Mouse (Mus musculus) left cerebral cortex, postnatal 25 days (tissue): ENCODE measurements around the gene Evpl. TPM values are rescaled to one million over a fixed set of nuclear protein-coding genes. Genes with fewer than 3 reads are reported as not detected.

Experiments used
- DNase-seq, 2 experiments: peaks; one replicate each; pipeline ENCODE4 v3.0.0; 2022; ENCODE audit warnings: low spot score in 2 of 2, mixed read lengths in 1 of 2
- intact Hi-C: fragments of 180-260 bp; cut with DNase I; formaldehyde crosslinking; loops from one replicate; pipeline ENCODE4 v1.15.1; 2025
- total RNA-seq, 2 experiments: library from RNA; stranded (reverse); gene quantifications; 2 replicates each; pipeline ENCODE4 v1.2.3; 2021

The Evpl gene
- total RNA-seq, 2 experiments from 2014 or later = 0.92 to 1.1 TPM

- intact Hi-C loops = no loop called here
- DNase-seq = no peak
These were observed 19.6 kb downstream of the Evpl start for GRCm38 (mm10) chr11:116218263-116218662.

- no peak for DNase-seq
- intact Hi-C loops = no loop called here
These were observed 21.3 kb downstream of the Evpl start for GRCm38 (mm10) chr11:116216549-116216948.

- DNase-seq = no peak
- intact Hi-C loops = no loop called here
These were observed 21.9 kb downstream of the Evpl start for GRCm38 (mm10) chr11:116215991-116216390.

- intact Hi-C loops = no loop called here
- DNase-seq = no peak
These were observed 22.7 kb downstream of the Evpl start for GRCm38 (mm10) chr11:116215181-116215580.

GRCm38 (mm10) chr11:116213877-116214510, 23.9 kb downstream of the Evpl start:
- no peak for DNase-seq
- intact Hi-C loops = no loop called here

- no peak for DNase-seq
- intact Hi-C loops = no loop called here
These were observed 25.0 kb downstream of the Evpl start for GRCm38 (mm10) chr11:116212847-116213246.

GRCm38 (mm10) chr11:116210696-116211095, 27.2 kb downstream of the Evpl start:
- intact Hi-C loops = no loop called here
- no peak for DNase-seq

GRCm38 (mm10) chr11:116209257-116209656, 28.6 kb downstream of the Evpl start:
- no peak for DNase-seq
- intact Hi-C loops = no loop called here

GRCm38 (mm10) chr11:116208660-116209059, 29.2 kb downstream of the Evpl start:
- intact Hi-C loops = no loop called here
- no peak for DNase-seq

- no peak for DNase-seq
- intact Hi-C loops = no loop called here
These were observed 31.2 kb downstream of the Evpl start for GRCm38 (mm10) chr11:116206678-116207077.

GRCm38 (mm10) chr11:116203150-116203549, 34.7 kb downstream of the Evpl start:
- intact Hi-C loops = no loop called here
- DNase-seq = no peak

- intact Hi-C loops = no loop called here
These were observed 36.7 kb downstream of the Evpl start for GRCm38 (mm10) chr11:116201151-116201550.

GRCm38 (mm10) chr11:116198639-116199531, 39.0 kb downstream of the Evpl start, which contains the start of the genes Ten1 and Acox1:
Ten1 (plus strand) TSS chr11:116198855.
Acox1 (minus strand) TSS chr11:116199045.
- intact Hi-C loops = loop anchor here (1.0 to 2.0 kb wide), 2 partner anchors 31 to 60 kb away; partner anchors contain the start of genes Fbf1 and Mrpl38
- DNase-seq = peak; percentile 96 to 97

More at GRCm38 (mm10) chr11:116201151-116201550, 36.7 kb downstream of the Evpl start:
- DNase-seq = no peak

- no peak for DNase-seq
- intact Hi-C loops = loop anchor here (2.0 kb wide), 1 partner anchor 59 kb away; the partner anchor contains the start of gene Mrpl38
These were observed 39.7 kb downstream of the Evpl start for GRCm38 (mm10) chr11:116198132-116198531.

GRCm38 (mm10) chr11:116197584-116197906, 40.3 kb downstream of the Evpl start:
- DNase-seq = no peak
- intact Hi-C loops = no loop called here

GRCm38 (mm10) chr11:116196866-116197583, 40.9 kb downstream of the Evpl start:
- intact Hi-C loops = no loop called here
- no peak for DNase-seq

GRCm38 (mm10) chr11:116196336-116196735, 41.5 kb downstream of the Evpl start:
- DNase-seq = no peak
- intact Hi-C loops = no loop called here

- no peak for DNase-seq
- intact Hi-C loops = no loop called here
These were observed 42.6 kb downstream of the Evpl start for GRCm38 (mm10) chr11:116195252-116195651.

- intact Hi-C loops = no loop called here
- DNase-seq = no peak
These were observed 43.3 kb downstream of the Evpl start for GRCm38 (mm10) chr11:116194619-116195018.
